Mouse (Mus musculus) urinary bladder, postnatal 14 days (tissue): ENCODE results near the gene Gnpat.

Source experiments
- DNase-seq: peaks from one replicate; pipeline ENCODE4 v3.0.0; 2021; ENCODE audit warnings: low spot score

Gnpat gene

DNA sequence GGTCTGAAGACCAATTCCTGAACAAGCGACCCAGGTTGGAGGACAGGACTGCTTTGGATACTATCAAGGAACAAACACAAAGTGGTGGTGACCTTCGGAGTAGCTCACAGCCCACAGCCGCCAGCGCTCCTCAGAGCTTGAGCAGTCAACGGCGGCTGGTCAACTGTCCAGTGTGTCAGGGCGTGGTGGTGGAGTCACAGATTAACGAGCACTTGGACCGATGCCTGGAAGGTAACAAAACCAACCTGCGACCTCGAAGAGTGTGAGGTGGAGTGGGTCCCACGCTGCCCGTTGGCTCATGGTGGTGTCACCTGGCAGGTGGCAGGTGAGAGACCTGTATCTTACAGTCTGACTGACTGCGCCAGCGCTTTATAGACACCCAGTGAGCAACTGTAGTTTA is 40.4 kb downstream of the Gnpat start:
- DNase-seq = no peak

DNA sequence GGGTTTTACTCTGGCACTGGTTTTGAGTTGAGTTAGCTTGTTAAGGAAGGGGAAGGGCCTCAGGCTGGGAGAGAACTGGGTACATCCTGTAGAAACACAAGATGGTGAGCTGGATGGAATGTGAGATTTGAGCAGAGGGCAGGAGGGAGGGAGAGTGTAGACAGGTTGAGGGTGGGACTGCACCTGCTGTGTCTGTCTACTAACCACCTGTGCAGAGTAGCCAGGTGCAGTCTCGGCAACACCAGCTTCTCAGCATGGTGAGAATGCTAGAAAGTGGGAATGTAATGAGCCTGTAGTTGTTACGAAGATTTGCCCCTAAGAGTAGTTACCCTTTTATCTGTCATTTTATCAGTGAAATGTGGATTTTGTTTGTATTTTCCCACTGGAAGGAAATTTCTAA is 42.6 kb downstream of the Gnpat start:
- DNase-seq = no peak

GRCm38 (mm10) chr8:124909936-124910335 is 47.1 kb downstream of the Gnpat start:
- DNase-seq = no peak

DNA sequence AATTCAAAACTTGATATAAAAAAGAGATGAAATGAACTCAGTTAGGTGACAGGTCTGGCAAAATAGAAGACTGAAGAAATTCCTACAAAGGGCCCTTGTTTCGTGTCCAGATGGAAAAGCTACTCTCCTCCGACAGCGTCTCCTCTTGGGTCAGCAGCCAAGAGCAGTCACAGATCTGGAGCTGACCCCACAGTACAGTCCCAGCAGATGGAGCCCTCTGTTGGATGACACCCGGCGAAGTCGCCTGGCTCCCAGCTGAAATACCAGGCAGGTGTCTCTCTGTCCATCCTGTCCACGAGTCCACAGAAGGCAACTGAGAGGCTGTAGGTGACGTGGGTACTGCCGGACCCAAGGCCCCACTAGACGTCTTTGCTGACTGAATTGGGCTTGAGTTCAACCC is 47.5 kb downstream of the Gnpat start:
- no peak for DNase-seq

- no peak for DNase-seq
These were observed 49.4 kb downstream of the Gnpat start for GRCm38 (mm10) chr8:124911938-124912872.

DNA sequence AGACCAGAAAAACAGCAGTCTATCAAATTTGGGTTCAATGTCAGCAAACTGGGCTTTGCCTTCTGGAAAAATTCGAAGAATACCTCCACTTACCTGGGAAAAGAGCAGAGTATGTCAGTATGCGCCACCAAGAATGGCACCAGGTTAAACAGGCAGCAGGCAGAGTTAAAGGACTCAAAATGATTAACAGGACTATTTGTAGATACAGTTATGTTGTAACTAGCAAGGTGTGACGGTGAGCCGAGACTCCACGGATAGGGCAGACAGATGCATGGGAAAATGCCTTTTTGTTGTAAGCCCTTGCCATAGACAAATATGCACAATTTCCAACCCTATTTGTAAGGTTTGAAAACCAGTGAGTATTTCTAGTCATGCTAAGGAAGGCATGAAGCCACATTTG is 51.2 kb downstream of the Gnpat start:
- no peak for DNase-seq

DNA sequence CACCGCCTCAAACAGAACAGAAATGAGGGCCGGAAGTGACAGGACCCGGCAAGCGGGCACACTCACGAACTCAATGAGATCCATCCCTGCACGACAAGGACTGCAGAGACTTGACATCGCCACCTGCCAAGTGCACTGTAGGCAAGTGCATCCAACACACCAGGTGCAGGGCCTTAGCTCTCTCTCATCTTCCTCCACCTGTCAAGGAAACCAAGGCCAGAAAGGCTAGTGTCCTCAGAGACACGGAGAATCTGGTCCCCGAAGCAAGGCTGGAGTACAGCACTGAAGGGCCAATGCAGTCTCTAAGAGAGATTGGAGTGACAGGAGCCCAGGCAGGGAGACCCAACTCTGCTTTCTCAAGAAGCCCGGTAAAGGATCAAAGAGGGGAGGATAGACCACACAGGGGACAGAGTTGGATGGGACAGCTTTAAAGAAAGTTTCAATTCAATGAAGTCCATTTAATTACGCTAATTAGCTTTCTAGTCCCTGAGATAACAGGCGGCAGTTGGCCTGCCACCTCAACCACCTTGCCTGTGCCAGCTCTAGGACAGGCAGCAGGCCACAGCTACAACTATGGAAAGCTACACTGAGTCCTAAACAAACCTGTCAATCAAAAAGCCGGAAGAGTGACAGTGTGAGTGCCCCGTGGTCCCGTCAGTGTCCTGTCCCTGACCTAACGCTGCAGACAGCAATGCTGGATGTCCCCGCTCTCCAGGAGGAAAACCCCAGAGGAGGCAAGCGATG is 55.1 kb downstream of the Gnpat start:
- no peak for DNase-seq

DNA sequence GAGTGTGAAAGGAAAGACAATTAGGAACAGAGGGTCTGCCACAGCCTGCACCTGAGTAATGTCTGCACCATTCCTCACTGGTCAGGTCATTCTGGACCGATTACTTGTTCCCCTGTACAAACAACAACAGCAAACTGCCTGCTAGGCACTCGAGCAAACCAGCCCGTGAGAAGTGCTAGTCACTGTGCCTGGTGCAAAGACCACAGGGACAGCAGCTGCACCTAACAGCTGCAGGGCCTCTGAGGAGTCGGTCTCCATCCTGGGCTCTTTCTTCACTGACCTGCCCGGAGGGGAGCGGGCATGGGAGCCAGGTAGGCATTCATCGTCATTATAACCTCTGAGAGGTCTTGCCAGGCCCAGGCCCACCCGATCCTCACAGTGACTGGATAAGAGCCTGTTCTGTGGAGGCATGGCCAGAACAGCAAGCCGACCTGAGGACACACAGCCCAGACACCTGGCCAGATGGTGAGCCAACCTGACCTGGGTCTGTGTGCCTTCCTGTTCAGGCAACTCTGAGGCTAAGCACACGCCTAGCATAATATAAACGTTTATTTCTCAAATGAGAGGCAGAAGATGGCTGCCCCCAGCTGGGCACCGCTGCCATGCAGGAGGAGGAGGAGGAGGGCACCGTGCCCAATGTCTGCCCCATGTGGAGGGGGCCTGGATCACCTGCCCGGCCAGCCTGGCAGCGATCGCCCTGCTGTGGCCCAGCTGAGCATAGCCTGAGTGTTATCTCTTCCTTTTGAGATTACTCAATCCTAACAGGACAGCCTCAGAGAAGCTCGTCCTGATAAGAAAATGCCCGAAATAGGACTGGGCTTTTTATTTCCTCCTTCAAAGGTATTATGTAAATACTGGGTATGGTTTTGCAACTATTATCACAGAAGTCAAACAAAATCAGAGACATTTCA is 58.8 kb downstream of the Gnpat start:
- DNase-seq = peak; percentile 33

DNA sequence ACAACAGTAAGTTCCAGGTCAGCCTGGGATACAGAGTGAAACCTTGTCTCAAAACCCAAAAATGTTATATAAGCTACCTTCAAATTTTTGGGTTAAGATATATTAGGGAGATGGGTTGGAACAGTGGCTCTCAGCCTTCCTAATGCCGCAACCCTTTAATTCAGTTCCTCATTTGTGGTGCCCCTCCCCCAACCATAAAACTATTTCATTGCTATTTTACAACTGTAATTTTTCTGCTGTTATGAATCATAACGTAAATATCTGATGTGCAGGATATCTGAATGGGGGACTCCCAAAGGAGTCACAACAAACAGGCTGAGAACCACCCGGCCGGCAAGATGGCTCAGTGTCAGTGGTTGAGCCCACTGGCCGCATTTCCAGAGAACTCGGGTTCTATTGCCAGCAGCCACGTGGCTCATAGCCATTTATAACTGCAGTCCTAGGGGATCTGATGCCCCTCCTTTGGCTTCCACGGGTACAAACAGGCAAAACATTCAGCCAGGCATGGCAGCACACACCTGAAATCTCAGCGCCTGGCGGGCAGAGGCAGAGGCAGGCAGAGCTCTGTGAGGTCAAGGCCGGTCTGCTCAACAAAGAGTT is 59.8 kb downstream of the Gnpat start:
- peak; percentile 29 for DNase-seq

GRCm38 (mm10) chr8:124923971-124924652 is 61.3 kb downstream of the Gnpat start:
- DNase-seq = no peak

- DNase-seq = no peak
These were observed 62.9 kb downstream of the Gnpat start for GRCm38 (mm10) chr8:124925544-124926266.

DNA sequence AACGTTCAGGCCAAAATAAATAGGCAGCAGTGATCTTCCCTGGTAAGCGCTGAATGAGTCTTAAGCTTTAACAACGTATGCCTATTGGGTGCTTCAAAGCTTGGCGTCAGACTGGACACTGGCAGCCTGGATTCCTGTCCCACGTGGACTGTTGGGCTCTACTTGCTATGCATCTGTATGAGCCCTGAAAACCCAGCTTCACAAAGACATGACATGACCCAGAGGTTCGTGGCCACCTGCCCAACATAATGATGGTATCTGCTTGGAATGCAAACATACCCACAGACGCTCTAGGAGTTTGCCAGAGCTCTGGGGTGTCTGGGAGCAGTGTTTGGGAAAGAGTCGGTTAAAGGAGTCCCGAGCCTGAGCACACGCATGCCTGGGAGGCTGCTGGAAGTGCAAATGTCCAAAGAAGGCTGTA is 63.5 kb downstream of the Gnpat start:
- DNase-seq = peak; percentile 79

GRCm38 (mm10) chr8:124929006-124929405 is 66.2 kb downstream of the Gnpat start:
- no peak for DNase-seq

DNA sequence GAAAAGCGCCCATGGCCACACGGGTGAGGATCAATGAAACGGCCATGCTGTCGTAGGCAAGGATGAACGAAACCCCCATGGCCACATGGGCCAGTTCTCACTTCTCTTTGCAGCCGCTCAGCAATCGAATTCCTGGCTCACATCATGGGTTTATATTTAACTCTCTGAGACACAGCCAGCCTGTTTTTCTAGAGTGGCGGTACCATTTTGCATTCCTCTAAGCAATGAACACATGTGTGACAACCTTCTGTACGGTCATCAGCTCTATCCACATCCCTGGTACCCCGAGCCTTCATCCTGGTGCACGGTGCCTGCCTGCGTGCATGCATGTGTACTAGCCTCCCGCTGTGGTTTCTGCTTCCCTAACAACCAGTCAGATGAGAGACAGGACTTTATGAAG is 67.3 kb downstream of the Gnpat start:
- DNase-seq = no peak

DNA sequence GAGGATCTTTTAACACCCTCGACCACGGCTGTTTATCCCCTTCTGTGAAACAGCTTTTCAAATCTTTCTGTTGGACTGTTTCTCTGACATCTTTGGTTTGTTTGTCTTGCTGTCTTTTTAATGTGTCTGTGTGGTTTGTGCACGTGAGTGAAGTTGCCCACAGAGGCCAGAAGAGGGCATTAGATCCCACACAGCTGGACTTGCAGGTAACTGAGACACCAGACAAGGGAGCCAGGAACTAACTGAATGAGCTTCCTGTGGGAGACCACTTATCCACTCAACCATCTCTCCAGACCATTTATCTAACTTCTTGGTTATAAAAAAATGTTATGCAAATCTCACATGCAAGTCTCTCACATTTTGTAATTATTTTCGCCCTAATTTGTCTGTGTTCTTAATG is 67.8 kb downstream of the Gnpat start:
- no peak for DNase-seq

DNA sequence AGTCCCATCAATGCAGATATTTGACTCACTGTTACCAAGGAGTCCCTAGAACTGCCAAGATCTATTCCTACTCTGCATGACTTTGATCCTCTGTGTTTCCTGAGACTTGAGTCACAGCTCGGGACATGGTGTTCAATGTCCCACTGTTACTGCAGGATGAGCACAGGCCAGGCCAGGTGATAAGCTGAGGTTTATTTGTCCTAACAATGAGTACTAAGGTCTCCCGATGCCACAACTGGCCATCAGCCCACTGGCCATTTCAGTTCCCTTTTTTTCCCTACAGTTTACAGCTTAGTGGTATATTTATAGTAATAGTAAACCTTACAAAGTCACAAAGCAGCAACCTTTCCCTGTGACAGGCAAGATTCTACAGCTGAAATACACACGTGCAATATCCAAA is 69.6 kb downstream of the Gnpat start:
- no peak for DNase-seq

- DNase-seq = no peak
These were observed 72.3 kb downstream of the Gnpat start for GRCm38 (mm10) chr8:124935116-124935515.

DNA sequence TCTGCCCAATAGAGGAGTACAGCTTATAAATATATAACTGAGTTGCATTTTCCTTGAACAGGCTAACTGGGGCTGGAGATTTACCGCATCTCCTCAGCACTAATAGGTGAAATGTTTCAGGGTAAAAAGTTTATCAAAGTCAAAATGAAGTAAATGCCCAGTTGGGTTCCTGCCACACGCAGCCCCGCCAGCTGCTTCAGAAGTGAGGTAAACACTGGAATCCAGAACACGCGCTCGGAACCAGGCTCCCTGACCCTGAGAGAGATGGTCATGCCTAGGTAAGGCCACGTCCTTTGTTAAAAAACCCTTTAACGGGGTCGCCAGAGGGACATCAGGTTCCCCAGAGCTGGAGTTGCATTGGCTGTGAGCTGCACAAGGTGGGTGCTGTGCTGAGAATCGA is 73.9 kb downstream of the Gnpat start:
- DNase-seq = no peak

GRCm38 (mm10) chr8:124937293-124937692 is 74.5 kb downstream of the Gnpat start:
- no peak for DNase-seq
